Mouse (Mus musculus): ENCODE measurements around the gene Lipi.

Lipi gene

GRCm38 (mm10) chr16:75585961-75586360, at the start of gene Lipi:
Gene Lipi (minus strand): TSS chr16:75586061.
- no peak for DNase-seq (ENCODE audit: low read depth, low spot score)

- no peak for DNase-seq (ENCODE audit: low read depth, low spot score)
Observed at GRCm38 (mm10) chr16:75627862-75628261, 42.0 kb upstream of the Lipi start.

- no peak for DNase-seq (ENCODE audit: low read depth, low spot score)
Observed at GRCm38 (mm10) chr16:75617651-75618349, 31.9 kb upstream of the Lipi start.

GRCm38 (mm10) chr16:75612561-75612960, 26.7 kb upstream of the Lipi start:
- DNase-seq (ENCODE audit: low read depth, low spot score), result no peak

- DNase-seq (ENCODE audit: low read depth, low spot score), result no peak
Observed at GRCm38 (mm10) chr16:75606415-75606814, 20.6 kb upstream of the Lipi start.

GRCm38 (mm10) chr16:75593501-75594183, 7.8 kb upstream of the Lipi start:
- DNase-seq (ENCODE audit: low read depth, low spot score), result no peak

GRCm38 (mm10) chr16:75592671-75593500, 7.0 kb upstream of the Lipi start, which contains the start of gene Rbm11:
Gene Rbm11 (plus strand): TSS chr16:75592844.
- DNase-seq (ENCODE audit: low read depth, low spot score), result peak; percentile 38

GRCm38 (mm10) chr16:75586466-75586865, 605 bp upstream of the Lipi start:
- DNase-seq (ENCODE audit: low read depth, low spot score), result no peak

- no peak for DNase-seq (ENCODE audit: low read depth, low spot score)
Observed at GRCm38 (mm10) chr16:75582279-75582678, 3.6 kb downstream of the Lipi start.

- DNase-seq (ENCODE audit: low read depth, low spot score), result no peak
Observed at GRCm38 (mm10) chr16:75562910-75563309, 23.0 kb downstream of the Lipi start.

- no peak for DNase-seq (ENCODE audit: low read depth, low spot score)
Observed at GRCm38 (mm10) chr16:75545310-75545709, 40.6 kb downstream of the Lipi start.

- no peak for DNase-seq (ENCODE audit: low read depth, low spot score)
Observed at GRCm38 (mm10) chr16:75537784-75538565, 47.9 kb downstream of the Lipi start.

GRCm38 (mm10) chr16:75531705-75532104, 54.2 kb downstream of the Lipi start:
- DNase-seq (ENCODE audit: low read depth, low spot score), result no peak

GRCm38 (mm10) chr16:75496568-75496967, 89.3 kb downstream of the Lipi start:
- DNase-seq (ENCODE audit: low read depth, low spot score), result no peak
